In genomic region chr8:49796741-49797140, GRCm38 (mm10) we compare ENCODE assay signal across 19 mouse cellular contexts.
DNase-seq lines count a peak whose midpoint lies in the region; ATAC-seq and TF ChIP-seq lines count a peak whose summit lies in the region.
"Had no signal": no experiment of that assay in that cellular context is flagged by ENCODE, and none has a peak within 500 bp of the region (broad histone marks: within the 10 kb centered on the region; RNA-seq: fewer than 3 reads in every experiment).

No protein-coding gene starts in this region.

- ATAC-seq in forebrain, embryonic 12.5 days (ENCODE audit: low FRiP score): 0 out of 2 replicates have a peak, but pooled peaks have one; percentile 33
- ATAC-seq in forebrain, postnatal 0 days: no peak
- no peak for ATAC-seq in hindbrain, postnatal 0 days
- ATAC-seq in midbrain, embryonic 13.5 days: 0 out of 2 replicates have a peak, but pooled peaks have one; percentile 34
- ATAC-seq in midbrain, embryonic 16.5 days: no peak
- ATAC-seq: intestine, embryonic 15.5 days had no signal

- H3K27me3 ChIP-seq in forebrain, embryonic 12.5 days: no peaks in the 10 kb centered on the region
- H3K27me3 ChIP-seq in forebrain, postnatal 0 days (ENCODE audit: insufficient read depth, low read length): no peaks in the 10 kb centered on the region
- H3K27me3 ChIP-seq in hindbrain, embryonic 10.5 days (ENCODE audit: insufficient read depth, poor library complexity, severe bottlenecking): no peaks in the 10 kb centered on the region
- no peaks in the 10 kb centered on the region for H3K27me3 ChIP-seq in hindbrain, postnatal 0 days (ENCODE audit: insufficient read depth, low read length)
- H3K27me3 ChIP-seq in midbrain, embryonic 13.5 days: no peaks in the 10 kb centered on the region
- H3K27me3 ChIP-seq in midbrain, embryonic 16.5 days (ENCODE audit: control insufficient read depth, insufficient read depth, low read depth, low read length): no peaks in the 10 kb centered on the region
- H3K27me3 ChIP-seq: CH12.LX; embryonic facial prominence, embryonic 12.5 days; heart, embryonic 13.5 days; intestine, embryonic 15.5 days had no signal

- TF ChIP-seq CTCF in forebrain, postnatal 0 days (IDR thresholded peaks at IDR 0.05; ENCODE audit: low read depth): no peak
- no peak for TF ChIP-seq CTCF in hindbrain, postnatal 0 days (IDR thresholded peaks at IDR 0.05; ENCODE audit: low read depth)

- no peak overlapping the region for H3K4me3 ChIP-seq in forebrain, embryonic 12.5 days (replicated peaks)
- H3K4me3 ChIP-seq in forebrain, postnatal 0 days (ENCODE audit: low read depth, low read length): no peak overlapping the region
- no peak overlapping the region for H3K4me3 ChIP-seq in hindbrain, embryonic 10.5 days
- H3K4me3 ChIP-seq in hindbrain, postnatal 0 days (ENCODE audit: low read length): no peak overlapping the region
- H3K4me3 ChIP-seq in midbrain, embryonic 13.5 days (replicated peaks): no peak overlapping the region
- no peak overlapping the region for H3K4me3 ChIP-seq in midbrain, embryonic 16.5 days (ENCODE audit: low read depth, low read length)
- H3K4me3 ChIP-seq: embryonic facial prominence, embryonic 12.5 days; heart, embryonic 13.5 days; intestine, embryonic 15.5 days had no signal

- no peak overlapping the region for H3K4me2 ChIP-seq in forebrain, embryonic 12.5 days
- H3K4me2 ChIP-seq in forebrain, postnatal 0 days (ENCODE audit: low read depth): no peak overlapping the region
- H3K4me2 ChIP-seq in hindbrain, postnatal 0 days (ENCODE audit: low read depth, low read length): no peak overlapping the region
- H3K4me2 ChIP-seq in midbrain, embryonic 13.5 days (replicated peaks): no peak overlapping the region
- no peak overlapping the region for H3K4me2 ChIP-seq in midbrain, embryonic 16.5 days (ENCODE audit: low read length)
- H3K4me2 ChIP-seq: embryonic facial prominence, embryonic 12.5 days; heart, embryonic 13.5 days; intestine, embryonic 15.5 days had no signal

- no peaks in the 10 kb centered on the region for H3K9me3 ChIP-seq in forebrain, embryonic 12.5 days
- H3K9me3 ChIP-seq in forebrain, postnatal 0 days (ENCODE audit: low read length): no peaks in the 10 kb centered on the region
- H3K9me3 ChIP-seq in hindbrain, embryonic 10.5 days: no peaks in the 10 kb centered on the region
- no peaks in the 10 kb centered on the region for H3K9me3 ChIP-seq in hindbrain, postnatal 0 days (ENCODE audit: low read length)
- H3K9me3 ChIP-seq in midbrain, embryonic 13.5 days: no peaks in the 10 kb centered on the region
- H3K9me3 ChIP-seq in midbrain, embryonic 16.5 days (replicated peaks; ENCODE audit: control insufficient read depth, low read length, poor library complexity, severe bottlenecking): no peaks in the 10 kb centered on the region
- H3K9me3 ChIP-seq: embryonic facial prominence, embryonic 12.5 days; heart, embryonic 13.5 days; intestine, embryonic 15.5 days had no signal

- WGBS in forebrain, embryonic 12.5 days: 19% methylated on average over 3 of the region's 3 CpGs
- 22% methylated on average over 3 of the region's 3 CpGs for WGBS in forebrain, postnatal 0 days
- 43% methylated on average over 3 of the region's 3 CpGs for WGBS in hindbrain, embryonic 10.5 days
- whole genome bisulfite sequencing in hindbrain, postnatal 0 days: 21% methylated on average over 3 of the region's 3 CpGs
- 22% methylated on average over 3 of the region's 3 CpGs for WGBS in midbrain, embryonic 13.5 days
- 21% methylated on average over 3 of the region's 3 CpGs for WGBS in midbrain, embryonic 16.5 days

- H3K36me3 ChIP-seq in forebrain, embryonic 12.5 days (replicated peaks): no peaks in the 10 kb centered on the region
- H3K36me3 ChIP-seq in forebrain, postnatal 0 days (ENCODE audit: insufficient read depth): no peaks in the 10 kb centered on the region
- no peaks in the 10 kb centered on the region for H3K36me3 ChIP-seq in hindbrain, embryonic 10.5 days
- no peaks in the 10 kb centered on the region for H3K36me3 ChIP-seq in hindbrain, postnatal 0 days (ENCODE audit: insufficient read depth, low read length)
- no peaks in the 10 kb centered on the region for H3K36me3 ChIP-seq in midbrain, embryonic 13.5 days
- no peaks in the 10 kb centered on the region for H3K36me3 ChIP-seq in midbrain, embryonic 16.5 days (ENCODE audit: control insufficient read depth, insufficient read depth, low read length)
- H3K36me3 ChIP-seq: embryonic facial prominence, embryonic 12.5 days; heart, embryonic 13.5 days; intestine, embryonic 15.5 days had no signal

- H3K27ac ChIP-seq in forebrain, embryonic 12.5 days: no peak overlapping the region
- H3K27ac ChIP-seq in forebrain, postnatal 0 days (ENCODE audit: low read depth, low read length): no peak overlapping the region
- peak overlapping the region; percentile 40; the same call in 1 of the 2 replicates for H3K27ac ChIP-seq in hindbrain, embryonic 10.5 days
- H3K27ac ChIP-seq in hindbrain, postnatal 0 days: no peak overlapping the region
- H3K27ac ChIP-seq in midbrain, embryonic 13.5 days: no peak overlapping the region
- H3K27ac ChIP-seq in midbrain, embryonic 16.5 days (ENCODE audit: low read length): no peak overlapping the region
- H3K27ac ChIP-seq: embryonic facial prominence, embryonic 12.5 days; heart, embryonic 13.5 days; intestine, embryonic 15.5 days had no signal

- H3K9ac ChIP-seq in forebrain, embryonic 12.5 days: no peak overlapping the region
- no peak overlapping the region for H3K9ac ChIP-seq in forebrain, postnatal 0 days
- no peak overlapping the region for H3K9ac ChIP-seq in hindbrain, postnatal 0 days (replicated peaks; ENCODE audit: low read length)
- no peak overlapping the region for H3K9ac ChIP-seq in midbrain, embryonic 13.5 days (replicated peaks)
- no peak overlapping the region for H3K9ac ChIP-seq in midbrain, embryonic 16.5 days (ENCODE audit: low read depth, low read length)
- H3K9ac ChIP-seq: embryonic facial prominence, embryonic 12.5 days; heart, embryonic 13.5 days; intestine, embryonic 15.5 days had no signal

- DNase-seq in forebrain, postnatal 0 days: no peak
- no peak for DNase-seq in hindbrain, embryonic 10.5 days (ENCODE audit: low spot score)
- no peak for DNase-seq in hindbrain, postnatal 0 days (ENCODE audit: low spot score)
- peak; percentile 69 for DNase-seq in retina, embryonic 14.5 days (ENCODE audit: low spot score)
- no peak for DNase-seq in MN1 (ENCODE audit: low spot score)
- DNase-seq: adrenal gland, adult 2 months; adrenal gland, postnatal 25 days; cerebellum, adult 2 months; cerebellum, postnatal 10 days; gastrocnemius, postnatal 14 days; heart, postnatal 36 days; kidney, adult 18-20 months had no signal

- H3K4me1 ChIP-seq in forebrain, embryonic 12.5 days: peaks cover 12% of the 10 kb centered on the region
- no peaks in the 10 kb centered on the region for H3K4me1 ChIP-seq in forebrain, postnatal 0 days (ENCODE audit: insufficient read depth)
- H3K4me1 ChIP-seq in hindbrain, embryonic 10.5 days (replicated peaks): peaks cover 20% of the 10 kb centered on the region
- no peaks in the 10 kb centered on the region for H3K4me1 ChIP-seq in hindbrain, postnatal 0 days (ENCODE audit: insufficient read depth, low read length)
- peaks cover 15% of the 10 kb centered on the region for H3K4me1 ChIP-seq in midbrain, embryonic 13.5 days (replicated peaks)
- no peaks in the 10 kb centered on the region for H3K4me1 ChIP-seq in midbrain, embryonic 16.5 days (ENCODE audit: control insufficient read depth, insufficient read depth, low read length)
- H3K4me1 ChIP-seq: embryonic facial prominence, embryonic 12.5 days; heart, embryonic 13.5 days; intestine, embryonic 15.5 days had no signal

Comparison
In these comparisons a context has a peak if more than half of its experiments do, and no peak if none do; other contexts are left out.
1. ATAC-seq: peak in forebrain, embryonic 12.5 days (single experiment) and midbrain, embryonic 13.5 days (single experiment); none in forebrain, postnatal 0 days (single experiment), hindbrain, postnatal 0 days (single experiment) and midbrain, embryonic 16.5 days (single experiment).